Mouse (Mus musculus): ENCODE data around the gene Foxd1. TPM values are rescaled to one million over a fixed set of nuclear protein-coding genes. Genes with fewer than 3 reads are reported as not detected.
A peak's percentile ranks its signal among the peaks of the same experiment; 100 is the strongest.

Foxd1 gene
- polyA plus RNA-seq, 1 experiment from 2014 or later, result 4.4 TPM

- H3K4me1 ChIP-seq (replicated peaks; ENCODE audit: control insufficient read depth, insufficient read depth, low read length), result peaks cover 16% of the 10 kb centered on the region
- H3K9ac ChIP-seq (ENCODE audit: low read length), result no peak overlapping the region; the same call in 1 of the 2 replicates
- no peak overlapping the region for H3K27ac ChIP-seq (ENCODE audit: low read depth, low read length)
- 4% methylated on average over 6 of the region's 6 CpGs for WGBS
- no peak overlapping the region; the same call in 1 of the 2 replicates for H3K4me2 ChIP-seq (ENCODE audit: low read depth, low read length, severe bottlenecking)
- H3K36me3 ChIP-seq (ENCODE audit: control insufficient read depth, insufficient read depth, low read length), result no peaks in the 10 kb centered on the region
- no peak for DNase-seq (ENCODE audit: low spot score)
- H3K9me3 ChIP-seq (ENCODE audit: control insufficient read depth, low read length), result no peaks in the 10 kb centered on the region
- peaks cover 80% of the 10 kb centered on the region for H3K27me3 ChIP-seq (ENCODE audit: control insufficient read depth, insufficient read depth, low read length)
- peak overlapping the region; percentile 12; the same call in 1 of the 2 replicates for H3K4me3 ChIP-seq (ENCODE audit: low read depth, low read length)
- ATAC-seq (replicated peaks; ENCODE audit: low FRiP score), result no peak
Observed at GRCm38 (mm10) chr13:98356973-98357425, 3.0 kb downstream of the Foxd1 start.

- peak overlapping the region; percentile 22 for H3K4me2 ChIP-seq (ENCODE audit: low read depth, low read length, severe bottlenecking)
- peak; percentile 65 for DNase-seq (ENCODE audit: low spot score)
- H3K27me3 ChIP-seq (ENCODE audit: control insufficient read depth, insufficient read depth, low read length), result peaks cover 80% of the 10 kb centered on the region
- no peak for ATAC-seq (replicated peaks; ENCODE audit: low FRiP score)
- 1% methylated on average over 18 of the region's 18 CpGs for WGBS
- H3K9me3 ChIP-seq (ENCODE audit: control insufficient read depth, low read length), result no peaks in the 10 kb centered on the region
- peak overlapping the region; percentile 73; the same call in 1 of the 2 replicates for H3K27ac ChIP-seq (ENCODE audit: low read depth, low read length)
- H3K9ac ChIP-seq (ENCODE audit: low read length), result peak overlapping the region; percentile 32; the same call in 1 of the 2 replicates
- no peaks in the 10 kb centered on the region for H3K36me3 ChIP-seq (ENCODE audit: control insufficient read depth, insufficient read depth, low read length)
- H3K4me3 ChIP-seq (ENCODE audit: low read depth, low read length), result peak overlapping the region; percentile 12; the same call in 1 of the 2 replicates
- H3K4me1 ChIP-seq (replicated peaks; ENCODE audit: control insufficient read depth, insufficient read depth, low read length), result peaks cover 16% of the 10 kb centered on the region
Observed at GRCm38 (mm10) chr13:98357433-98358423, 3.7 kb downstream of the Foxd1 start.

DNA sequence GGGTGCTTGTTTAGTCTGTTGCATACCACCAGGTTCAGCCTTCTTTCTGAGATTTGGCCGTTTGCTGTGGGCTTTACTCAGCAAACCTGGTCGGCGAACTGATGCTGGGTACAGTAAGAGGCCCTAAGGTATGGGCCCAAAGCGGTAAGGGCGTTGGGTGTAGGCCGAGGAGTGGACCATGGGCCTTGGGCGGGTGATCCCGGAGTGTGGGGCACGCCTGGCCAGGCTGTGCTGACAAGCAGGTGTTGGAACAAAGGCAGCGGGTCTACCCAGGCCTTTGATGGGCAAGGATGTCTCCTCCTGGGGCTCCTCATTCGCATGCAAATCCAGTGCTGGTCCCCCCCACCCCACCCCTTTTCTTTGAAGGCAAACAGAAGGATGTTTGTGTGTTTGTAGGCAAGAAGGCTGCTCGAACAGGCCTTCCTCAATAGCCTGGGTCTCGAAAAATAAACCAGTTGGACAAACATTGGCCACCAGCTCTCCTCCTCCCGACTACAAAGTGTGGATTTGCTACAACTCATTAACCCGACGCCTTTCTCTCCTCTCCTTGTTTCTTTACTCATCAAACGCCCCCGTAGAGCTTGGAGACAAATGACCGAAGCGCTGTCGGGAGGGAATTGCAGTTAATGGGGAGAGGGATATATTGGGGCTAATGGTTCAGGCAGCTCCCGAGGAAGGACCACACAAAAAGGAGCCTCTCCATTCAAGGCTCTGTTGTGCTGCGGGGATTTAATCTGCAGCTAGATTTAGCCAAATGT, 4.6 kb downstream of the Foxd1 start:
- Histone ChIP-seq H3K4me2 (ENCODE audit: low read depth, low read length, severe bottlenecking) (peak overlapping the region; percentile 22), H3K4me3 (ENCODE audit: low read depth, low read length) (peak overlapping the region; percentile 12; the same call in 1 of the 2 replicates), H3K9ac (ENCODE audit: low read length) (no peak overlapping the region), H3K9me3 (ENCODE audit: control insufficient read depth, low read length) (no peaks in the 10 kb centered on the region), H3K27me3 (ENCODE audit: control insufficient read depth, insufficient read depth, low read length) (peaks cover 82% of the 10 kb centered on the region), H3K27ac (ENCODE audit: low read depth, low read length) (peak overlapping the region; percentile 73; the same call in 1 of the 2 replicates), H3K36me3 (ENCODE audit: control insufficient read depth, insufficient read depth, low read length) (no peaks in the 10 kb centered on the region), H3K4me1 (replicated peaks; ENCODE audit: control insufficient read depth, insufficient read depth, low read length) (peaks cover 15% of the 10 kb centered on the region)
- ATAC-seq (replicated peaks; ENCODE audit: low FRiP score), result peak; percentile 59
- 2% methylated on average over 23 of the region's 23 CpGs for WGBS
- DNase-seq (ENCODE audit: low spot score), result peak; percentile 73

- no peak for ATAC-seq (replicated peaks; ENCODE audit: low FRiP score)
- Histone ChIP-seq H3K4me1 (replicated peaks; ENCODE audit: control insufficient read depth, insufficient read depth, low read length) (peaks cover 9% of the 10 kb centered on the region; the same call in 1 of the 2 replicates), H3K9ac (ENCODE audit: low read length) (no peak overlapping the region), H3K27me3 (ENCODE audit: control insufficient read depth, insufficient read depth, low read length) (peaks cover 78% of the 10 kb centered on the region), H3K27ac (ENCODE audit: low read depth, low read length) (0 out of 2 replicates have a peak overlapping the region, but pooled peaks have one; percentile 31), H3K4me3 (ENCODE audit: low read depth, low read length) (no peak overlapping the region), H3K36me3 (ENCODE audit: control insufficient read depth, insufficient read depth, low read length) (no peaks in the 10 kb centered on the region), H3K9me3 (ENCODE audit: control insufficient read depth, low read length) (no peaks in the 10 kb centered on the region), H3K4me2 (ENCODE audit: low read depth, low read length, severe bottlenecking) (no peak overlapping the region)
- DNase-seq (ENCODE audit: low spot score), result peak; percentile 55
- 1% methylated on average over 6 of the region's 8 CpGs for WGBS
Observed at GRCm38 (mm10) chr13:98359337-98359736, 5.3 kb downstream of the Foxd1 start.

DNA sequence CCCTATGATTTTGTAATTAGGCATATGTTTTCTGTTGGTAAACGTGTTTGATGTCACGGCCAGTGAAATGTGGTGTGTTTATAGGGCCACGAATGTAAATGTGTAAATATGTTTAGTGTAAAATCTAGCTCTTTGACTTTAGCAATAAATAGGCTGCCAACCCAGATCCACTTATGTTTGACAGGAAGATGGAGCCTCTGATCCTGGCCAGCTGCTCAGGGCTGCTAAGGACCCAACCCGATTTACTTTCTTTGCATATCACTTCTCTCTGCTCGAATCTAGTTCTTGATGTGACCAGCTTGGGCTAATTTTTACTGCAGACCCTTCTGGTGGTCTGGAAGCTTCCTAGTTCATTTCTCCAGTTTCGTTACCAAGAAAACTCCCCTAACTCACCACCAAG, 6.3 kb downstream of the Foxd1 start:
- no peak overlapping the region for H3K4me2 ChIP-seq (ENCODE audit: low read depth, low read length, severe bottlenecking)
- peaks cover 76% of the 10 kb centered on the region for H3K27me3 ChIP-seq (ENCODE audit: control insufficient read depth, insufficient read depth, low read length)
- no peaks in the 10 kb centered on the region for H3K36me3 ChIP-seq (ENCODE audit: control insufficient read depth, insufficient read depth, low read length)
- DNase-seq (ENCODE audit: low spot score) (no peak), ATAC-seq (replicated peaks; ENCODE audit: low FRiP score) (no peak)
- no peak overlapping the region for H3K9ac ChIP-seq (ENCODE audit: low read length)
- H3K27ac ChIP-seq (ENCODE audit: low read depth, low read length), result no peak overlapping the region
- no peak overlapping the region for H3K4me3 ChIP-seq (ENCODE audit: low read depth, low read length)
- no peaks in the 10 kb centered on the region for H3K9me3 ChIP-seq (ENCODE audit: control insufficient read depth, low read length)
- 7% methylated on average over 6 of the region's 6 CpGs for WGBS
- H3K4me1 ChIP-seq (replicated peaks; ENCODE audit: control insufficient read depth, insufficient read depth, low read length), result peaks cover 3% of the 10 kb centered on the region; the same call in 1 of the 2 replicates

DNA sequence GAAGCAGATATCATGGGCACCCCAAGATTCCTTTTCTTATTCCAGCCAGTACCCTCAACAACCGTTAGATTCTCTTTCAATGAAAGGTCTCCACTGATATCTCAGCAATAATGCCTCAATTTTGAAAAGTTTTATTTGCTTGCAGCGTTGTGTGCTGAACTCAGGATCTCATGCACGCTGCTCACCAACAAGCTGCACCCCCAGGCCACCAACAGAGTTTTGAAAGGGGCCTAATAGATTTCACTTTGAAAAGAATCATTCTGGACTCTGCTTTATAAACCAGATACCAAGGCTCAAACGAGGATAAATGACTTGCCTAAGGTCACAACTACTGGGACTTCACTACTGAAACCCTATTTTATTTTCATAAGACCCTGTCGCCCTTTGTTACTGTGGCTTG, 7.1 kb downstream of the Foxd1 start:
- 5% methylated on average over 5 of the region's 5 CpGs for WGBS
- DNase-seq (ENCODE audit: low spot score), result no peak

DNA sequence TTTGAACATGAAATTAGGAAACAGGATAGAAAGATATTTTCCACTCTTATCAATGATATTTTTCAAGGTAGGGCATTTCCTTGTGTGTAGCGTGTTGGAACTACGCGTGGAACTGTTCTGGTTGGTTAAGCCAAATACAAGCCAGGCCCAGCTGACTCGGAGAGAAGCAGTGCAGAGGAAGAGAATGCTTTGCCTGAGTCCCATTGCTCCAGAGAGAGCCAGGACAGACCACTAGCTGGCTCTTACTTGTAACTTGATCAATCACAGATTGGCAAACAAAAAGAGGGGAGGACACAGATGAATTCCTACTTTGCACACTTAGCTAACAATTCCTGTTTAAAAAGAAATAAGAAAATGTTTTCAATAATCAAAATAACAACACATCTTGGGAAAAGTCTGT, 9.0 kb downstream of the Foxd1 start:
- WGBS, result 3% methylated on average over 4 of the region's 4 CpGs
- no peaks in the 10 kb centered on the region for H3K9me3 ChIP-seq (ENCODE audit: control insufficient read depth, low read length)
- H3K4me2 ChIP-seq (ENCODE audit: low read depth, low read length, severe bottlenecking), result no peak overlapping the region
- H3K4me1 ChIP-seq (replicated peaks; ENCODE audit: control insufficient read depth, insufficient read depth, low read length), result peaks cover 12% of the 10 kb centered on the region
- H3K9ac ChIP-seq (ENCODE audit: low read length), result no peak overlapping the region
- ATAC-seq (replicated peaks; ENCODE audit: low FRiP score), result no peak
- H3K36me3 ChIP-seq (ENCODE audit: control insufficient read depth, insufficient read depth, low read length), result no peaks in the 10 kb centered on the region
- peaks cover 83% of the 10 kb centered on the region for H3K27me3 ChIP-seq (ENCODE audit: control insufficient read depth, insufficient read depth, low read length)
- H3K27ac ChIP-seq (ENCODE audit: low read depth, low read length), result no peak overlapping the region
- H3K4me3 ChIP-seq (ENCODE audit: low read depth, low read length), result no peak overlapping the region
- DNase-seq (ENCODE audit: low spot score), result peak; percentile 43

More for the DNA sequence above, 7.1 kb downstream of the Foxd1 start:
- Histone ChIP-seq H3K4me2 (ENCODE audit: low read depth, low read length, severe bottlenecking) (no peak overlapping the region), H3K4me3 (ENCODE audit: low read depth, low read length) (no peak overlapping the region), H3K4me1 (replicated peaks; ENCODE audit: control insufficient read depth, insufficient read depth, low read length) (peaks cover 6% of the 10 kb centered on the region), H3K27me3 (ENCODE audit: control insufficient read depth, insufficient read depth, low read length) (peaks cover 75% of the 10 kb centered on the region), H3K36me3 (ENCODE audit: control insufficient read depth, insufficient read depth, low read length) (no peaks in the 10 kb centered on the region), H3K9ac (ENCODE audit: low read length) (no peak overlapping the region), H3K9me3 (ENCODE audit: control insufficient read depth, low read length) (no peaks in the 10 kb centered on the region), H3K27ac (ENCODE audit: low read depth, low read length) (no peak overlapping the region)
- ATAC-seq (replicated peaks; ENCODE audit: low FRiP score), result no peak

DNA sequence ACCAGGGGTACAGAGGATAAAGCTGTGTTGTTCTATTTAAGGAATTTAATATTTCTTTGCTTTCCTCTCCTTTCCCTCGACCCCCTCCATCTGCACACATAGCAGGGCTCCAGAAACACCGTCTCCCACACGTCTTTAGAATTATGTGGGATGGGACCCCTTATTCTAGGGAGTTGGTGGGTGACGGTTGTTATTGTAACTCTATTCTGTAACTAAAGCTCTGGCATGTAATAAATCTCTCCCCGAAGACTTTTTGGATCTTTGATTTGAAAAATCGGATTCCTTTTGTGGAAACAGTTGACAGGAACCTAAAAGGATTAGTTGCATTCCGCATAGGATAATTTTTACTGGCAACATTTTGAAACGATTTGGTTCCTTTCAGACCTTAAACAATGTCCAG, 11.0 kb downstream of the Foxd1 start:
- Histone ChIP-seq H3K9ac (ENCODE audit: low read length) (no peak overlapping the region), H3K27ac (ENCODE audit: low read depth, low read length) (no peak overlapping the region), H3K27me3 (ENCODE audit: control insufficient read depth, insufficient read depth, low read length) (peaks cover 83% of the 10 kb centered on the region), H3K36me3 (ENCODE audit: control insufficient read depth, insufficient read depth, low read length) (no peaks in the 10 kb centered on the region), H3K4me2 (ENCODE audit: low read depth, low read length, severe bottlenecking) (no peak overlapping the region), H3K4me1 (replicated peaks; ENCODE audit: control insufficient read depth, insufficient read depth, low read length) (peaks cover 12% of the 10 kb centered on the region), H3K4me3 (ENCODE audit: low read depth, low read length) (no peak overlapping the region), H3K9me3 (ENCODE audit: control insufficient read depth, low read length) (no peaks in the 10 kb centered on the region)
- no peak for DNase-seq (ENCODE audit: low spot score)
- under 1% methylated on average over 8 of the region's 8 CpGs for WGBS
- ATAC-seq (replicated peaks; ENCODE audit: low FRiP score), result no peak

Measured in forebrain, embryonic 11.5 days (tissue).